Mouse (Mus musculus): ENCODE results near the gene Hsf3. TPM values are rescaled to one million over a fixed set of nuclear protein-coding genes. Genes with fewer than 3 reads are reported as not detected.

The Hsf3 gene
- polyA plus RNA-seq, 1 experiment from 2014 or later = 0.32 TPM

Other genes starting within 250 kb of the Hsf3 start
- not detected in 2 replicates for gene Vsig4, start 162.9 kb downstream of the Hsf3 start, polyA plus RNA-seq (2015; fragmentation: Nextera tagmentation; extraction: Ambion mirVana)
- gene Heph, start 935 bp downstream of the Hsf3 start, polyA plus RNA-seq (2015; fragmentation: Nextera tagmentation; extraction: Ambion mirVana) = 30.4 and 34.4 TPM in 2 replicates